Mouse (Mus musculus): ENCODE data around the gene Cryl1.

The Cryl1 gene

DNA sequence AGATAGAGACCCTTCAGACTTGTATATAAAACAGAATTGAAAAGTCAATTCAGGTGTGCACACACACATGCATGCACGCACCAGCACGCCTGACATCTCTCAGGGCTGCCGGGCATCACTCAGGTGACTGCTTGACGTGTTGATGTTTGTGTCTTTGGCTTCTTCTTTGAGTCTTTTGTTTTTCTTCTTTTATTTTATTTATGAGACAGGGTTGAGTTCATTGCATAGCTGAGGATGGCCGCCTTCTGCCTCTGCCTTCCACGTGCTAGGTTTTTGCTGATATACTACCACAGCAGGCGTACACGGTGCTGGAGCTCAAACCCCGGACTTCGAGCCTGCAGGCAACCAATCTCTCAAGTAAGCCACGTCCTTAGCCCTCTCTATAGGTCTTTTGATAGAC is 163.1 kb downstream of the Cryl1 start:
- no peak for DNase-seq (ENCODE audit: low read depth, low spot score)

GRCm38 (mm10) chr14:57234711-57235110 is 163.6 kb downstream of the Cryl1 start:
- DNase-seq (ENCODE audit: low read depth, low spot score), result no peak

- DNase-seq (ENCODE audit: low read depth, low spot score), result no peak
Measured at GRCm38 (mm10) chr14:57230264-57231015, 167.9 kb downstream of the Cryl1 start.
